Mouse (Mus musculus) heart, postnatal 36 days (tissue): ENCODE data around the gene Fscn2. TPM values are rescaled to one million over a fixed set of nuclear protein-coding genes. Genes with fewer than 3 reads are reported as not detected.
"Not testable (repeated sequence)": the region's sequence is repeated elsewhere in the genome, so short reads cannot be mapped to it uniquely, and the experiment has no call there.

Experiments used
- DNase-seq, 2 experiments: peaks; one replicate each; pipeline ENCODE4 v3.0.0; 2021 to 2022
- intact Hi-C: fragments of 180-260 bp; cut with DNase I; formaldehyde crosslinking; loops from one replicate; pipeline ENCODE4 v1.15.1; 2025
- microRNA-seq, 2 experiments: library from miRNA; unstranded; fragments of <30 nt; microRNA quantifications; one replicate each; pipeline ENCODE4 v1.2.0; 2021; ENCODE audit warnings: borderline number of aligned reads in 2 of 2
- total RNA-seq, 2 experiments: library from RNA; stranded (reverse); gene quantifications; 2 replicates each; pipeline ENCODE4 v1.2.3; 2021

Gene Fscn2
- total RNA-seq, 2 experiments from 2014 or later = not detected

GRCm38 (mm10) chr11:120381157-120381556 is 19.8 kb downstream of the Fscn2 start:
- intact Hi-C loops = no loop called here
- DNase-seq = no peak

GRCm38 (mm10) chr11:120382509-120382908 is 21.2 kb downstream of the Fscn2 start:
- DNase-seq = peak in 1 of 2 experiments; percentile 34

GRCm38 (mm10) chr11:120386632-120387031 is 25.3 kb downstream of the Fscn2 start:
- intact Hi-C loops = no loop called here
- no peak for DNase-seq

More at GRCm38 (mm10) chr11:120382509-120382908, 21.2 kb downstream of the Fscn2 start:
- intact Hi-C loops = no loop called here

- intact Hi-C loops = no loop called here
- DNase-seq = no peak
Measured at GRCm38 (mm10) chr11:120387157-120387556, 25.8 kb downstream of the Fscn2 start.

- intact Hi-C loops = no loop called here
- DNase-seq = no peak
Measured at GRCm38 (mm10) chr11:120388580-120388979, 27.2 kb downstream of the Fscn2 start.

GRCm38 (mm10) chr11:120395661-120396060 is 34.3 kb downstream of the Fscn2 start:
- no peak for DNase-seq

GRCm38 (mm10) chr11:120397602-120398001 is 36.3 kb downstream of the Fscn2 start:
- DNase-seq = no peak
- intact Hi-C loops = no loop called here

More at GRCm38 (mm10) chr11:120395661-120396060, 34.3 kb downstream of the Fscn2 start:
- intact Hi-C loops = no loop called here

- DNase-seq = no peak
- intact Hi-C loops = no loop called here
Measured at GRCm38 (mm10) chr11:120399319-120399718, 38.0 kb downstream of the Fscn2 start.

GRCm38 (mm10) chr11:120404814-120405213 is 43.5 kb downstream of the Fscn2 start:
- intact Hi-C loops = no loop called here
- DNase-seq = no peak

- intact Hi-C loops = no loop called here
- DNase-seq = no peak
Measured at GRCm38 (mm10) chr11:120405867-120406266, 44.5 kb downstream of the Fscn2 start.

GRCm38 (mm10) chr11:120406445-120406844 is 45.1 kb downstream of the Fscn2 start:
- intact Hi-C loops = no loop called here
- no peak for DNase-seq

GRCm38 (mm10) chr11:120413621-120414020 is 52.3 kb downstream of the Fscn2 start:
- intact Hi-C loops, DNase-seq: not testable (repeated sequence)

Small RNA genes within 50 kb of the gene (microRNA-seq; reads per million reads assigned to microRNA genes)
- gene Gm23419 (0 reads per million in 2 experiments), gene Mir6935 (0 reads per million in 2 experiments)

Other genes with a start within 250 kb of the Fscn2 start
- gene Slc38a10, start 210.2 kb upstream of the Fscn2 start, total RNA-seq = 10 to 100 TPM; 79.8 to 81.1 TPM
- gene Bahcc1, start 128.6 kb upstream of the Fscn2 start, total RNA-seq = 10 to 100 TPM in 1 of 2 experiments, 1 to 10 TPM in 1; 8.5 to 11.2 TPM
- gene Actg1, start 13.0 kb upstream of the Fscn2 start, total RNA-seq = 100 to 1,000 TPM; 218 to 338 TPM
- gene Faap100, start 17.2 kb downstream of the Fscn2 start, total RNA-seq = 10 to 100 TPM; 13.8 to 15.4 TPM
- 10 to 100 TPM; 60.4 to 62.2 TPM for gene Nploc4, start 76.2 kb downstream of the Fscn2 start, total RNA-seq
- 1 to 10 TPM in 1 of 2 experiments, under 1 TPM in 1; 0.35 to 1.2 TPM for gene Tspan10, start 81.1 kb downstream of the Fscn2 start, total RNA-seq
- gene Pde6g, start 92.0 kb downstream of the Fscn2 start, total RNA-seq = under 1 TPM in 1 of 2 experiments, not detected in 1; 0.75 TPM
- gene Oxld1, start 96.5 kb downstream of the Fscn2 start, total RNA-seq = 10 to 100 TPM; 54.1 to 61.4 TPM
- 1 to 10 TPM; 5.9 to 6.4 TPM for gene Ccdc137, start 96.6 kb downstream of the Fscn2 start, total RNA-seq
- 10 to 100 TPM in 1 of 2 experiments, 1 to 10 TPM in 1; 8.6 to 12.2 TPM for gene Arl16, start 106.1 kb downstream of the Fscn2 start, total RNA-seq
- 100 to 1,000 TPM; 222 to 245 TPM for gene Mrpl12, start 123.1 kb downstream of the Fscn2 start, total RNA-seq
- 10 to 100 TPM; 13.4 to 15.0 TPM for gene Slc25a10, start 130.3 kb downstream of the Fscn2 start, total RNA-seq
- 1 to 10 TPM in 1 of 2 experiments, under 1 TPM in 1; 0.80 to 1.2 TPM for gene Gcgr, start 169.2 kb downstream of the Fscn2 start, total RNA-seq
- 10 to 100 TPM; 43.1 to 43.7 TPM for gene Mcrip1, start 188.2 kb downstream of the Fscn2 start, total RNA-seq
- under 1 TPM in 1 of 2 experiments, not detected in 1; 0.67 TPM for gene Ppp1r27, start 189.6 kb downstream of the Fscn2 start, total RNA-seq
- 100 to 1,000 TPM; 252 to 258 TPM for gene P4hb, start 211.7 kb downstream of the Fscn2 start, total RNA-seq
- 100 to 1,000 TPM; 147 to 150 TPM for gene Arhgdia, start 220.1 kb downstream of the Fscn2 start, total RNA-seq
- gene Alyref, start 236.8 kb downstream of the Fscn2 start, total RNA-seq = 10 to 100 TPM; 46.4 to 47.8 TPM
- gene Anapc11, start 236.9 kb downstream of the Fscn2 start, total RNA-seq = 10 to 100 TPM; 75.6 to 87.1 TPM
- gene Npb, start 246.9 kb downstream of the Fscn2 start, total RNA-seq = not detected